Mouse (Mus musculus) adrenal gland, postnatal 10 days (tissue): ENCODE measurements at regions not wholly inside any gene's neighbourhood (a gene's known extent, or its start where the extent isn't known, plus 50 kb on each side); places are given as distances from the start of the nearest gene placed in this dataset.

Experiments
- DNase-seq: peaks from one replicate; pipeline ENCODE4 v3.0.0; 2021; ENCODE audit warnings: mixed read lengths

- no peak for DNase-seq
These were observed 370.5 kb upstream of the Slc7a11 start for GRCm38 (mm10) chr3:50813760-50814400.

GRCm38 (mm10) chr3:50815716-50816115 lies 372.3 kb upstream of the Slc7a11 start:
- DNase-seq, result no peak

GRCm38 (mm10) chr3:50816479-50816878 lies 373.1 kb upstream of the Slc7a11 start:
- no peak for DNase-seq

GRCm38 (mm10) chr3:50817361-50817760 lies 373.9 kb upstream of the Slc7a11 start:
- no peak for DNase-seq

GRCm38 (mm10) chr3:50820776-50821175 lies 377.4 kb upstream of the Slc7a11 start:
- no peak for DNase-seq

GRCm38 (mm10) chr3:50825534-50826423 lies 382.4 kb upstream of the Slc7a11 start:
- no peak for DNase-seq

GRCm38 (mm10) chr3:50826424-50826819 lies 383.0 kb upstream of the Slc7a11 start:
- no peak for DNase-seq

- DNase-seq, result no peak
These were observed 385.8 kb upstream of the Slc7a11 start for GRCm38 (mm10) chr3:50829211-50829610.

GRCm38 (mm10) chr3:50830446-50830845 lies 387.0 kb upstream of the Slc7a11 start:
- no peak for DNase-seq

GRCm38 (mm10) chr3:50830926-50831325 lies 387.5 kb upstream of the Slc7a11 start:
- DNase-seq, result no peak

- no peak for DNase-seq
These were observed 382.0 kb upstream of the Noct start for GRCm38 (mm10) chr3:50842216-50842615.

GRCm38 (mm10) chr3:50844835-50845301 lies 379.4 kb upstream of the Noct start:
- no peak for DNase-seq

- DNase-seq, result no peak
These were observed 378.9 kb upstream of the Noct start for GRCm38 (mm10) chr3:50845311-50845710.

GRCm38 (mm10) chr3:50848528-50848927 lies 375.7 kb upstream of the Noct start:
- no peak for DNase-seq

- no peak for DNase-seq
These were observed 373.1 kb upstream of the Noct start for GRCm38 (mm10) chr3:50851083-50851637.

GRCm38 (mm10) chr3:50867105-50867504 lies 357.1 kb upstream of the Noct start:
- DNase-seq, result no peak

- DNase-seq, result no peak
These were observed 355.0 kb upstream of the Noct start for GRCm38 (mm10) chr3:50869211-50869610.

- no peak for DNase-seq
These were observed 345.2 kb upstream of the Noct start for GRCm38 (mm10) chr3:50879050-50879449.

- DNase-seq, result no peak
These were observed 344.7 kb upstream of the Noct start for GRCm38 (mm10) chr3:50879595-50879994.

GRCm38 (mm10) chr3:50881437-50882248 lies 342.6 kb upstream of the Noct start:
- no peak for DNase-seq

- DNase-seq, result no peak
These were observed 342.0 kb upstream of the Noct start for GRCm38 (mm10) chr3:50882249-50882733.

GRCm38 (mm10) chr3:50886336-50886735 lies 337.9 kb upstream of the Noct start:
- no peak for DNase-seq
